Mouse (Mus musculus) midbrain, embryonic 14.5 days (tissue): ENCODE measurements around the gene Lbhd2. TPM values are rescaled to one million over a fixed set of nuclear protein-coding genes. Genes with fewer than 3 reads are reported as not detected.

Experiments used
- ATAC-seq: fragments of 200-750 bp; cut with Nextera tagmentation; 2 replicates; pipeline ENCODE4 v1.8.0; 2017; ENCODE audit warnings: moderate number of reproducible peaks, moderate library complexity; ENCODE audit not compliant: low FRiP score, low TSS enrichment
- DNase-seq: peaks from one replicate; pipeline ENCODE4 v3.0.0-alpha.2; 2015
- H3K27ac ChIP-seq: fragments of 300-500 bp; sonication (generic); replicated peaks from 2 replicates; pipeline ENCODE4 v1.5.1; 2014; ENCODE audit warnings: mild to moderate bottlenecking, low read depth, low read length, moderate library complexity
- H3K27me3 ChIP-seq: fragments of 300-500 bp; sonication (generic); 2 replicates; pipeline ENCODE4 v1.6.1; 2014; ENCODE audit warnings: low read length, control low read depth, mixed read lengths; ENCODE audit not compliant: control insufficient read depth, insufficient read depth
- H3K36me3 ChIP-seq: fragments of 300-500 bp; sonication (generic); 2 replicates; pipeline ENCODE4 v1.6.1; 2014; ENCODE audit warnings: low read length, control low read depth; ENCODE audit not compliant: control insufficient read depth, insufficient read depth
- H3K4me1 ChIP-seq: fragments of 300-500 bp; sonication (generic); 2 replicates; pipeline ENCODE4 v1.6.1; 2014; ENCODE audit warnings: mild to moderate bottlenecking, antibody characterized with exemption, low read length, control low read depth; ENCODE audit not compliant: control insufficient read depth, insufficient read depth
- H3K4me2 ChIP-seq: fragments of 300-500 bp; sonication (generic); 2 replicates; pipeline ENCODE4 v1.6.1; 2014; ENCODE audit warnings: mild to moderate bottlenecking, low read length, moderate library complexity
- H3K4me3 ChIP-seq: fragments of 300-500 bp; sonication (generic); replicated peaks from 2 replicates; pipeline ENCODE4 v1.5.1; 2014; ENCODE audit warnings: low read depth, low read length
- H3K9ac ChIP-seq: fragments of 300-500 bp; sonication (generic); replicated peaks from 2 replicates; pipeline ENCODE4 v1.6.1; 2014; ENCODE audit warnings: mild to moderate bottlenecking, low read length, moderate library complexity
- H3K9me3 ChIP-seq: fragments of 300-500 bp; sonication (generic); 2 replicates; pipeline ENCODE4 v1.6.1; 2016; ENCODE audit warnings: low read length, control low read depth, mixed read lengths; ENCODE audit not compliant: control insufficient read depth
- WGBS: fragments of 180-500 bp; shearing (Covaris S2); extraction: QIAGEN DNeasy Blood & Tissue Kit; methylation state at CpG from one replicate; pipeline ENCODE4 v1.1.7; 2014; 5-methylcytosine and 5-hydroxymethylcytosine counted together
- polyA plus RNA-seq: library from polyadenylated mRNA; unstranded; fragments of >200 nt; fragmentation: Nextera tagmentation; extraction: Ambion mirVana; gene quantifications from 2 replicates; pipeline ENCODE4 v1.2.1, GENCODE M21; 2014

Lbhd2 gene
- polyA plus RNA-seq, 1 experiment from 2014 or later: 2.0 TPM

DNA sequence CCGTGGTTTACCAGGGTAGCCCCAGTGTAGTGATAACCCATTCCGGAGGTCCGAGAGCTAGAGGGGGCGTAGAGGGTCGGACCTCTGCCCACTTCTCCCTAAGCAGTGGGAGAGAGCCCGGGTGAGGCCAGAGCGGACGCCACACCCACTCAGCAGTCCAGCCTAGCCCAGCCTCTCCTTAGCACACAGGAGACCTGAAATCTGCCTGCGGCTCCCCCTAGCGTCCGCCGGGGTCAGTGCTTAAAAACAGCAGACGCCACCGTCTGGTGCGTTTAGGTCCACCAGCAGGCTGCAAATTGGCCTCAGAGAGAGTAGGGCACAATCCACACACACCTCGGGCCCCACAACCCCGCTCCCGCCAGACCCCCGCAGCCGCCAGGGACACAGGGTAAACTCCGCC, 6.7 kb downstream of the Lbhd2 start:
- peaks cover 19% of the 10 kb centered on the region; the same call in 1 of the 2 replicates for H3K4me1 ChIP-seq
- H3K36me3 ChIP-seq: no peaks in the 10 kb centered on the region
- under 1% methylated on average over 21 of the region's 21 CpGs for WGBS
- H3K9ac ChIP-seq: peak overlapping the region; percentile 41; the same call in 1 of the 2 replicates
- H3K27me3 ChIP-seq: no peaks in the 10 kb centered on the region
- no peak overlapping the region for H3K27ac ChIP-seq
- DNase-seq (peak; percentile 92), ATAC-seq (peak; percentile 76; the same call in 1 of the 2 replicates)
- no peaks in the 10 kb centered on the region for H3K9me3 ChIP-seq
- peak overlapping the region; percentile 22 for H3K4me3 ChIP-seq
- peak overlapping the region; percentile 52 for H3K4me2 ChIP-seq

- Histone ChIP-seq H3K4me3 (no peak within 1 kb of the TSS), H3K27ac (no peak within 1 kb of the TSS)
These were observed 10.5 kb downstream of the Lbhd2 start, which contains the start of gene Exoc3l4 for GRCm38 (mm10) chr12:111416921-111417779. Exoc3l4 (plus strand) TSS chr12:111417017.

DNA sequence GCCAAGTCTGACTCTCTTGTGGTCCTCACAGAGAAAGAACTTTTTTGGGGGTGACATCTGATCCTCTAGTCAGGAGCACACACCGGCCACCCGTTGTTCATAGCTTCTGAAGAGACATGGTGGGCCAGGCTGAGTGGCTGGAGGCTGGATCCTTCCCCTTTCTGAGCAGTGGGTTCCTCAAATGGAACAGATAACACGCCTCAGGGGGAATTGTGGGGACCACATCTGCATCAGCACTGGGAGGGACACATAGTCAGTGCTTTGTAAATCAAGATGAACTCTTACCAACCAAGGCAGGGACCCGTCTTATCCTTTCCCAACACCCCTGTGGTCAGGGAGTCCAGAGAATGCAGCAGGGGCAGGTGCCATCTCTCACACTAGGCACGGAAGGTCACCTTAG, 13.3 kb downstream of the Lbhd2 start:
- H3K9me3 ChIP-seq: no peaks in the 10 kb centered on the region
- WGBS: 78% methylated on average over 5 of the region's 5 CpGs
- no peaks in the 10 kb centered on the region for H3K36me3 ChIP-seq
- H3K4me2 ChIP-seq: no peak overlapping the region
- H3K4me3 ChIP-seq: no peak overlapping the region
- H3K27me3 ChIP-seq: peaks cover 38% of the 10 kb centered on the region
- no peak for DNase-seq
- 0 out of 2 replicates have a peak, but pooled peaks cover 4% of the 10 kb centered on the region for H3K4me1 ChIP-seq
- no peak overlapping the region for H3K9ac ChIP-seq
- no peak for ATAC-seq
- no peak overlapping the region for H3K27ac ChIP-seq

More at GRCm38 (mm10) chr12:111416921-111417779, 10.5 kb downstream of the Lbhd2 start, which contains the start of gene Exoc3l4:
- Histone ChIP-seq H3K36me3 (no peaks in the 10 kb centered on the region), H3K27me3 (peaks cover 10% of the 10 kb centered on the region), H3K4me2 (peak within 1 kb of the TSS; percentile 41), H3K9ac (no peak within 1 kb of the TSS), H3K4me1 (0 out of 2 replicates have a peak, but pooled peaks cover 8% of the 10 kb centered on the region), H3K9me3 (no peaks in the 10 kb centered on the region)
- WGBS: 2% methylated on average over 17 of the region's 17 CpGs
- ATAC-seq: 0 out of 2 replicates have a peak, but pooled peaks have one; percentile 44
- DNase-seq: peak; percentile 48

DNA sequence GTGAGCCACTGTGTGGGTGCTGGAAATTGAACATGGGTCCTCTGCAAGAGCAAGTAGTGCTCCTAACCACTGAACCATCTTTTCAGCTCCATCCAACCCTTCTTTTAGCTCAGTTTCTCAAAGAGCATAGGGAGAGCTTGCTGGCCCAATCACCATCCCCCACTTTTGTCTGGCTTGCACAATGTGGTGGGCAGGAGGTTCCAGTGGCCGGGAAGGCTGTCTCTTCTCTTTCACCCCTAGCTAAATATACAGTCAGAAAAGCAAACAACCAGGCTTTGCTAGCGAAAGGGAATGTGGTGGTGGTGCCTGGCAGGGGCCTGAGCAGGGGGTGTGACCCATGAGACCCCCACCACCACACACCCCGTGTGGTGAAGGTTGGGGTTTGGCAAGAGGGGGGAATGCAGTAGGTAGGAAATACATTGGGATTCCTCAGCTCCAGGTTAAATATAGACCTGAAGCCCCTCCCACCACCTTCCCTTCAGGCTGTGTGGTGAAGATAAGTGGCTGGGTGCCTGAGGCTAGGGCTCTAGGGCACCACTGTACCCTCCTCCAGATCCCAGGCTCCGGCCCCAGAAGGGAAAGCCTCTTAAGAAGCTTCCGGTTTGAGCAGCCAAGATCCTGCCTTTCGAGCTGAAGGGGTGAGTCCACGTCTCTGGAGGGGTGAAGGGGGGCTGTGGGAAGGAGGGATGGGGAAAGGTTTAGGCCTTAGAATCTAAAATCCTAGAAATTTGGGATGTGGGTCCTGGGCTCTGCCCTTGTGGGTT, 14.5 kb downstream of the Lbhd2 start:
- H3K9ac ChIP-seq: no peak overlapping the region
- no peak for DNase-seq
- WGBS: 44% methylated on average over 7 of the region's 7 CpGs

GRCm38 (mm10) chr12:111422852-111423251, 16.2 kb downstream of the Lbhd2 start:
- DNase-seq (no peak), ATAC-seq (no peak)
- H3K4me3 ChIP-seq: no peak overlapping the region
- no peaks in the 10 kb centered on the region for H3K4me1 ChIP-seq
- 46% methylated on average over 5 of the region's 5 CpGs for WGBS
- H3K4me2 ChIP-seq: no peak overlapping the region
- H3K36me3 ChIP-seq: no peaks in the 10 kb centered on the region
- H3K27ac ChIP-seq: no peak overlapping the region
- no peak overlapping the region for H3K9ac ChIP-seq
- H3K27me3 ChIP-seq: peaks cover 62% of the 10 kb centered on the region
- H3K9me3 ChIP-seq: no peaks in the 10 kb centered on the region

More for the DNA sequence above, 14.5 kb downstream of the Lbhd2 start:
- H3K27me3 ChIP-seq: peaks cover 49% of the 10 kb centered on the region
- ATAC-seq: no peak
- H3K4me1 ChIP-seq: 0 out of 2 replicates have a peak, but pooled peaks cover 4% of the 10 kb centered on the region
- H3K9me3 ChIP-seq: no peaks in the 10 kb centered on the region
- no peak overlapping the region for H3K4me3 ChIP-seq
- no peaks in the 10 kb centered on the region for H3K36me3 ChIP-seq
- no peak overlapping the region for H3K4me2 ChIP-seq
- no peak overlapping the region for H3K27ac ChIP-seq

GRCm38 (mm10) chr12:111423570-111424129, 17.0 kb downstream of the Lbhd2 start:
- H3K27me3 ChIP-seq: peaks cover 70% of the 10 kb centered on the region
- 2% methylated on average over 43 of the region's 43 CpGs for WGBS
- 0 out of 2 replicates have a peak, but pooled peaks cover 3% of the 10 kb centered on the region for H3K4me1 ChIP-seq
- DNase-seq: peak; percentile 32
- no peaks in the 10 kb centered on the region for H3K9me3 ChIP-seq
- ATAC-seq: no peak
- peak overlapping the region; percentile 27 for H3K4me3 ChIP-seq
- H3K9ac ChIP-seq: peak overlapping the region; percentile 16; the same call in 1 of the 2 replicates
- peak overlapping the region; percentile 52 for H3K4me2 ChIP-seq
- no peaks in the 10 kb centered on the region for H3K36me3 ChIP-seq
- no peak overlapping the region for H3K27ac ChIP-seq

DNA sequence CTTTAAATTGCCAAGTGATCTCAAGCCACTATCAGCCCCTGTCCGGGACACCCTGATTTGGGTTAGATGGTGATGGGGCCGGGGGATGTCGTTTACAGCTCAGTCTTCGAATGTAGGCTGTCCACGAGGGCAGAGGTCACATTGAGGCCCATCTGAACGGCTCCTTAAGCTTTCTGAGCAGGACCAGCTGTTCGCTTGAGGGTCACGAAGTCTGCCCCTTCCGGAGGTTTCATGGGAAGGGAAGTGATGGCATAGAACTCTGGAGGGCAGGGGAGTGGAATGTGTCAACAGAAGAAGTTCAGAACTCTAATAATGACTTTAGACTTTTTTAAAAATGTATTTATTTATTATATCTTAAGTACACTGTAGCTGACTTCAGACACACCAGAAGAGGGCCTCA, 17.9 kb downstream of the Lbhd2 start:
- Histone ChIP-seq H3K27ac (no peak overlapping the region), H3K9me3 (no peaks in the 10 kb centered on the region), H3K27me3 (peaks cover 78% of the 10 kb centered on the region), H3K4me3 (no peak overlapping the region), H3K36me3 (no peaks in the 10 kb centered on the region), H3K4me1 (peaks cover 7% of the 10 kb centered on the region; the same call in 1 of the 2 replicates), H3K9ac (no peak overlapping the region), H3K4me2 (no peak overlapping the region)
- ATAC-seq: no peak
- 18% methylated on average over 9 of the region's 9 CpGs for WGBS
- DNase-seq: no peak

- Histone ChIP-seq H3K36me3 (no peaks in the 10 kb centered on the region), H3K9ac (no peak overlapping the region), H3K4me2 (no peak overlapping the region), H3K27me3 (peaks cover 85% of the 10 kb centered on the region), H3K4me1 (peaks cover 11% of the 10 kb centered on the region; the same call in 1 of the 2 replicates), H3K27ac (no peak overlapping the region), H3K4me3 (no peak overlapping the region), H3K9me3 (no peaks in the 10 kb centered on the region)
- ATAC-seq (no peak), DNase-seq (peak; percentile 85)
- 2% methylated on average over 15 of the region's 15 CpGs for WGBS
These were observed 18.6 kb downstream of the Lbhd2 start for GRCm38 (mm10) chr12:111425258-111425657.
